Mouse (Mus musculus) kidney, adult 2 months (tissue): ENCODE measurements around the gene Med26. TPM values are rescaled to one million over a fixed set of nuclear protein-coding genes. Genes with fewer than 3 reads are reported as not detected.

Experiments
- DNase-seq: peaks from one replicate; pipeline ENCODE4 v3.0.0; 2021
- H3K27ac ChIP-seq: fragments of 200-500 bp; 2 replicates; pipeline ENCODE4 v1.5.1; 2012; ENCODE audit warnings: low read depth, low read length, control low read depth, inconsistent platforms; ENCODE audit not compliant: insufficient read depth
- H3K27me3 ChIP-seq: fragments of 200-500 bp; replicated peaks from 2 replicates; pipeline ENCODE4 v1.6.1; 2012; ENCODE audit warnings: mild to moderate bottlenecking, moderate library complexity, low read length, inconsistent platforms; ENCODE audit not compliant: control insufficient read depth, insufficient read depth
- H3K36me3 ChIP-seq: fragments of 200-500 bp; 2 replicates; pipeline ENCODE4 v1.6.1; 2012; ENCODE audit warnings: mild to moderate bottlenecking, moderate library complexity, low read length, inconsistent platforms; ENCODE audit not compliant: control insufficient read depth, insufficient read depth
- H3K4me1 ChIP-seq: fragments of 200-500 bp; 2 replicates; pipeline ENCODE4 v1.6.1; 2011; ENCODE audit warnings: low read length; ENCODE audit not compliant: control insufficient read depth, insufficient read depth
- H3K4me3 ChIP-seq: fragments of 200-500 bp; 2 replicates; pipeline ENCODE4 v1.5.1; 2011; ENCODE audit warnings: mild to moderate bottlenecking, low read depth, low read length, control low read depth; ENCODE audit not compliant: insufficient read depth
- CTCF ChIP-seq: fragments of 200-500 bp; conservative IDR thresholded peaks from 2 replicates; pipeline ENCODE4 v1.5.1; 2011; ENCODE audit warnings: low read depth, mild to moderate bottlenecking, control low read depth, low read length, moderate library complexity, mixed read lengths; ENCODE audit not compliant: insufficient read depth, insufficient read length
- POLR2A ChIP-seq: fragments of 200-500 bp; IDR thresholded peaks from one replicate; pipeline ENCODE4 v1.6.1; 2011; ENCODE audit warnings: low read depth, low read length, control low read depth
- WGBS: fragments of 180-500 bp; shearing (Covaris S2); methylation state at CpG from one replicate; pipeline ENCODE4 v1.1.7; 2018; 5-methylcytosine and 5-hydroxymethylcytosine counted together
- polyA plus RNA-seq: library from polyadenylated mRNA; depleted of rRNA; stranded (reverse); fragments of >200 nt; gene quantifications from 2 replicates; pipeline ENCODE4 v1.2.3, GENCODE M21; 2012; rRNA removed

Med26 gene
- polyA plus RNA-seq, result 6.1 and 7.9 TPM in 2 replicates

DNA sequence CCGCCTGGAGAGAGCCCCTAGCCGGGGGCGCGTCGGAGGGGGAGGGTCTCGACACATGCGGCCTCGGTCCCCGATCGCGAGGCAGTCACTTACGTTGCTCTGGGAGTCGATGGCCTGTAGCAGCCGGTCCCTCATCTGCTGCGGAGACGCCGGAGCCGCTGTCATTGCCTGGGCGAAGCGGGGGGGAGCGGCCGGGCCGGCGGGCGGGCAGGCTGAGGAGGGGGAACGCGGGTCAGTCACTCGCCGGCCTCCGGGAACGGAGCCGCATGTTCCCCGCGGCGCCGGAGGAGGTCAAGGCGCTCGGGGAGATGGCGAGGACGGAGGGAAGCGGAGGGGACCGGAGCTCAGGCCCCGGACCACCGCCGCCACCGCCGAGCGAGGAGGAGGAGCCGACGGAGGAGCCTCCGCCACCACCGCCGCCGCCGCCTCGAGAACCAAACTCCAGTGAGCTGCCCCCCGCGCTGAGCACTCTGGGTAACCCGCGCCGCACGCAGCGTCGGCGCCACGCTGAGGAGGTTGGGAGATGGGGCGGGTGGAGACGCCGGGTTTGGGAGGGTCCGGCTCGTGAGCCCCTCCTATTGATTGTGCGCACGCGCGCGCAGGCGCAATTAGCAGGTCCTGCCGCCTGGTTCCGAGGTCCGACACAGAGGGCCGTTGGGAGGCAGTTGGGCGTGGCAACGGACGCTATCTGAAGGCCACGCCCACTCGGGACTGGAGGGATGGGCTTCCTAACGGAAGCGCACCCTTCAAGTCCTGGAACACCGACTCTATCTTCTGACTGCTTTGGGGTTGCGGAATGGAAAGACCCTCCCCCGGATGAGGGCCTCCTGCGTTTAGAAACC is at the start of gene Med26:
Med26 (minus strand) TSS at position 469 of the 842 bp plus-strand sequence.
- peak; percentile 99 for DNase-seq
- TF ChIP-seq CTCF (no peak), POLR2A (no peak)
- under 1% methylated on average over 88 of the region's 92 CpGs for WGBS
- peak within 1 kb of the TSS; percentile 67 for H3K27ac ChIP-seq
- H3K36me3 ChIP-seq, result no peaks in the 10 kb centered on the region; the same call in 1 of the 2 replicates
- H3K4me3 ChIP-seq, result peak within 1 kb of the TSS; percentile 79
- peaks cover 3% of the 10 kb centered on the region; the same call in 1 of the 2 replicates for H3K4me1 ChIP-seq
- no peaks in the 10 kb centered on the region for H3K27me3 ChIP-seq

GRCm38 (mm10) chr8:72590198-72590597 is 42.1 kb upstream of the Med26 start:
- H3K27ac ChIP-seq, result no peak overlapping the region
- WGBS, result 58% methylated on average over 2 of the region's 2 CpGs
- no peaks in the 10 kb centered on the region for H3K36me3 ChIP-seq
- no peaks in the 10 kb centered on the region for H3K4me1 ChIP-seq
- no peak overlapping the region for H3K4me3 ChIP-seq
- no peaks in the 10 kb centered on the region for H3K27me3 ChIP-seq
- peak; percentile 50 for DNase-seq
- no peak for TF ChIP-seq CTCF
- no peak for TF ChIP-seq POLR2A

DNA sequence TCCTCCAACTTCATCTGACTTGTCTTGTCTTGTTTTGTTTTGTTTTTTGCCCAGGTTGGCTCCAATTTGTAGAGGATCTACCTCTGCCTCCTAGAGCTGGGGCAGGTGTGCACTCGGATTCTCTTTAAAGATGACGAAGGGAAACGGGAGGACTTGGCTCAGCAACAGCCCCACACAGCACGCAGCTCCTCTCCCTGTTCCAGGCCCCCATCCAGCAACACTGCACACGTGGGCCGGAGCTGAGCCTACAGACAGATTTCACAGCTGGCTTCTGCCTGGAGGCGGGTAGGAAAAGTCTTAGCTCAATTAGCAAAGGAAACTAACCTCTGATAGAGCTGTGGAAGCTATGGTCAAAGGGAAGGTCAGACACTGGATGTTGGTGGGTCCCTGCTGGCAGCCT is 41.2 kb upstream of the Med26 start:
- TF ChIP-seq CTCF (no peak), POLR2A (no peak)
- no peak for DNase-seq
- Histone ChIP-seq H3K4me1 (no peaks in the 10 kb centered on the region), H3K36me3 (no peaks in the 10 kb centered on the region), H3K27me3 (no peaks in the 10 kb centered on the region), H3K27ac (no peak overlapping the region), H3K4me3 (no peak overlapping the region)
- 74% methylated on average over 7 of the region's 7 CpGs for WGBS

GRCm38 (mm10) chr8:72588865-72589264 is 40.8 kb upstream of the Med26 start:
- H3K36me3 ChIP-seq, result no peaks in the 10 kb centered on the region
- H3K27me3 ChIP-seq, result no peaks in the 10 kb centered on the region
- no peak overlapping the region for H3K4me3 ChIP-seq
- no peak for TF ChIP-seq POLR2A
- no peak for TF ChIP-seq CTCF
- WGBS, result 85% methylated on average over 10 of the region's 10 CpGs
- no peaks in the 10 kb centered on the region for H3K4me1 ChIP-seq
- no peak for DNase-seq
- no peak overlapping the region for H3K27ac ChIP-seq

GRCm38 (mm10) chr8:72587806-72588205 is 39.7 kb upstream of the Med26 start:
- Histone ChIP-seq H3K4me3 (no peak overlapping the region), H3K36me3 (no peaks in the 10 kb centered on the region), H3K4me1 (no peaks in the 10 kb centered on the region), H3K27ac (no peak overlapping the region), H3K27me3 (no peaks in the 10 kb centered on the region)
- 62% methylated on average over 6 of the region's 6 CpGs for WGBS
- DNase-seq, result peak; percentile 48
- TF ChIP-seq CTCF (no peak), POLR2A (no peak)

DNA sequence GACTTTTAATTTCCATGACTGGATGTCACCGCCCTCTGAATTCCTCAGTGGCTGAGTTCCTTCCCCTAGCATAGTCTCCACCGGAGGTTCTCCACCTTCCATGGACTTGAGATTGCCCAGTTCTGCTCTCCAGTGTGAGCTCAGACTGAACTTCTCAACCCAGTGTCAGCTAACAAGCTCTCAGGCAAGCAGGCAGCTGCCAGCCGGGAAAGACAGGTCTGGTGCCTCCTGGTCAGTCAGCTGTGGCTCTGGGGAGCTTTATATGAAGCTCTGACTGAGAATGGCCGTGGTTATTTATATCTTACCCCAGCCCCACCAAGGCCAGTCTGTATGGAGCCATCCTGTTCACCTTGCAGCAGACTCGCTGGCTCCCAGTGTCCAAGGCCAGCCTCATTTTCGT is 36.3 kb upstream of the Med26 start:
- Histone ChIP-seq H3K27me3 (no peaks in the 10 kb centered on the region), H3K36me3 (no peaks in the 10 kb centered on the region), H3K27ac (no peak overlapping the region), H3K4me1 (no peaks in the 10 kb centered on the region), H3K4me3 (no peak overlapping the region)
- no peak for TF ChIP-seq POLR2A
- TF ChIP-seq CTCF, result no peak
- WGBS, result 59% methylated on average over 6 of the region's 6 CpGs
- no peak for DNase-seq

DNA sequence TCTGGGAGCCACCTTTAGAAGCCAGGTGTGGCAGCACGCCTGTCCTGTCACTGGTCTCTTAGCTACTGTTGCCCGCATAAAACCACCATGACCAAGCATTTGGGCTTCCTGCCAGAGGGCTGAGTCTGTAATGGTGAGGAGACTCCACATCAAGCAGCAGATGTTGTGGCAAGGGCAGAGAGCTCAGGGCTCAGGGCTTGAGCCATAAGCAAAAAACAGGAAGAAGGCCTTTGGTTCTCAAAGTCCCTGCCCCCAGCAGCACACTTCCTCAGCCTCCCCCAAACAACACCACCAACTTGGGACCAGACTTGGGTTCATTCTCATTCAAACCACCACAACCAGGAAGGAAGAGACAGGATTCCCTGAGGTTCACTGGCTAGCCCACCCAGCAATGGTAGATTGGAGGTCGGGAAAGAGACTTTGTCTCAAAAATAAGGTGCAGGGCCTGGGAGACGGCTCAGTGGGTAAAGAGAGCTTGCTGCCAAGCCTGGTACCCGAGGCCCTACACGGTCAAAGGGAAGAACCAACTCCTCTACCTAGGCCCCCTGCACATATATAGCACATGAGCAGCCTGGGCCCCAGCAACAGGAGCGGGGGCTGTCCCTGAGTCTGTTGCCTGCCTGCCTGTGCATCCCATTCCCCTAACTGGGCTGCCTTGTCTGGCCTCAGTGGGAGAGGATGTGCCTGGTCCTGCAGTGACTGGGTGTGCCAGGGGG is 35.1 kb upstream of the Med26 start:
- H3K27ac ChIP-seq, result no peak overlapping the region
- TF ChIP-seq POLR2A (no peak), CTCF (no peak)
- 78% methylated on average over 7 of the region's 7 CpGs for WGBS
- no peak overlapping the region for H3K4me3 ChIP-seq
- no peaks in the 10 kb centered on the region for H3K4me1 ChIP-seq
- no peaks in the 10 kb centered on the region for H3K27me3 ChIP-seq
- H3K36me3 ChIP-seq, result no peaks in the 10 kb centered on the region
- peak; percentile 28 for DNase-seq
